22 mouse cellular contexts compared by ENCODE assay signal in genomic region chr1:189706040-189706645, GRCm38 (mm10). TPM values are rescaled to one million over a fixed set of nuclear protein-coding genes. Genes with fewer than 3 reads are reported as not detected.
DNase-seq lines count a peak whose midpoint lies in the region; ATAC-seq and TF ChIP-seq lines count a peak whose summit lies in the region.
"Had no signal": no experiment of that assay in that cellular context is flagged by ENCODE, and none has a peak within 500 bp of the region (broad histone marks: within the 10 kb centered on the region; RNA-seq: fewer than 3 reads in every experiment).

No protein-coding gene starts in this region.

- ATAC-seq in forebrain, embryonic 11.5 days (replicated peaks; ENCODE audit: low FRiP score) = no peak
- ATAC-seq in forebrain, embryonic 16.5 days = no peak
- no peak for ATAC-seq in liver, postnatal 0 days
- no peak for ATAC-seq in stomach, postnatal 0 days (ENCODE audit: low FRiP score, low TSS enrichment)
- ATAC-seq in megakaryocyte-erythroid progenitor cell, adult 5-6 weeks (replicated peaks; ENCODE audit: low FRiP score, low TSS enrichment, poor library complexity, severe bottlenecking) = no peak
- ATAC-seq: activated CD4-positive, CD25-positive, alpha-beta regulatory T cell, adult 4 months; forebrain, embryonic 15.5 days; liver, embryonic 12.5 days had no signal

- no peak overlapping the region for H3K4me2 ChIP-seq in forebrain, embryonic 11.5 days (ENCODE audit: low read depth, low read length, severe bottlenecking)
- no peak overlapping the region for H3K4me2 ChIP-seq in forebrain, embryonic 16.5 days (ENCODE audit: low read length)
- H3K4me2 ChIP-seq in liver, postnatal 0 days (ENCODE audit: low read depth, low read length) = no peak overlapping the region
- no peak overlapping the region for H3K4me2 ChIP-seq in stomach, postnatal 0 days (replicated peaks; ENCODE audit: low read depth)
- H3K4me2 ChIP-seq: forebrain, embryonic 15.5 days; heart, embryonic 13.5 days; hindbrain, embryonic 14.5 days; liver, embryonic 12.5 days; lung, embryonic 14.5 days; neural tube, embryonic 15.5 days had no signal

- H3K36me3 ChIP-seq in forebrain, embryonic 11.5 days (ENCODE audit: control insufficient read depth, insufficient read depth, low read length) = no peaks in the 10 kb centered on the region
- H3K36me3 ChIP-seq in forebrain, embryonic 16.5 days (ENCODE audit: control insufficient read depth, insufficient read depth) = no peaks in the 10 kb centered on the region
- no peaks in the 10 kb centered on the region for H3K36me3 ChIP-seq in liver, adult 2 months (ENCODE audit: control insufficient read depth, insufficient read depth, low read length)
- H3K36me3 ChIP-seq in liver, postnatal 0 days (replicated peaks; ENCODE audit: insufficient read depth, low read length) = no peaks in the 10 kb centered on the region
- no peaks in the 10 kb centered on the region for H3K36me3 ChIP-seq in stomach, postnatal 0 days (ENCODE audit: control insufficient read depth, insufficient read depth, low read length)
- H3K36me3 ChIP-seq: forebrain, embryonic 15.5 days; G1E; heart, embryonic 13.5 days; liver, embryonic 12.5 days; neural tube, embryonic 15.5 days had no signal

- TF ChIP-seq CTCF in liver, adult 2 months (IDR thresholded peaks at IDR 0.05; ENCODE audit: low read depth, low read length) = no peak
- TF ChIP-seq CTCF in liver, postnatal 0 days (IDR thresholded peaks at IDR 0.05; ENCODE audit: low read depth) = no peak
- TF ChIP-seq CTCF in stomach, postnatal 0 days (IDR thresholded peaks at IDR 0.05; ENCODE audit: low read depth) = no peak

- H3K27ac ChIP-seq in forebrain, embryonic 11.5 days (ENCODE audit: low read depth, low read length) = no peak overlapping the region
- H3K27ac ChIP-seq in forebrain, embryonic 16.5 days (ENCODE audit: low read length) = no peak overlapping the region
- no peak overlapping the region for H3K27ac ChIP-seq in liver, adult 2 months (replicated peaks; ENCODE audit: insufficient read depth, low read depth, low read length)
- no peak overlapping the region for H3K27ac ChIP-seq in liver, postnatal 0 days (ENCODE audit: low read depth)
- H3K27ac ChIP-seq in stomach, postnatal 0 days (replicated peaks) = peak overlapping the region; percentile 61
- H3K27ac ChIP-seq: forebrain, embryonic 15.5 days; heart, embryonic 13.5 days; hindbrain, embryonic 14.5 days; liver, embryonic 12.5 days; neural tube, embryonic 15.5 days had no signal

- no peak for TF ChIP-seq POLR2A in liver, adult 2 months (IDR thresholded peaks at IDR 0.05; ENCODE audit: extremely low read depth, insufficient read depth, low read length)

- H3K4me1 ChIP-seq in forebrain, embryonic 11.5 days (replicated peaks; ENCODE audit: control insufficient read depth, insufficient read depth, low read length) = no peaks in the 10 kb centered on the region
- H3K4me1 ChIP-seq in forebrain, embryonic 16.5 days (replicated peaks; ENCODE audit: control insufficient read depth, insufficient read depth, low read length) = no peaks in the 10 kb centered on the region
- no peaks in the 10 kb centered on the region for H3K4me1 ChIP-seq in liver, adult 2 months (ENCODE audit: control insufficient read depth, insufficient read depth, low read length)
- 0 out of 2 replicates have a peak, but pooled peaks cover 4% of the 10 kb centered on the region for H3K4me1 ChIP-seq in liver, postnatal 0 days (ENCODE audit: insufficient read depth)
- no peaks in the 10 kb centered on the region for H3K4me1 ChIP-seq in stomach, postnatal 0 days (replicated peaks; ENCODE audit: control insufficient read depth, insufficient read depth)
- H3K4me1 ChIP-seq: forebrain, embryonic 15.5 days; liver, embryonic 12.5 days; neural tube, embryonic 15.5 days had no signal

- DNase-seq in forebrain, embryonic 11.5 days (ENCODE audit: low spot score) = peak; percentile 31
- peak; percentile 4 for DNase-seq in liver, adult 2 months (ENCODE audit: extremely low read depth, low read depth, low spot score)
- DNase-seq in liver, postnatal 0 days = no peak
- peak; percentile 92 for DNase-seq in gonadal fat pad, adult 2 months (ENCODE audit: low read depth)
- no peak for DNase-seq in stomach, postnatal 0 days (ENCODE audit: low spot score)
- DNase-seq: adrenal gland, postnatal 36 days; cerebellum, adult 11-12 months; cerebellum, postnatal 14 days; kidney, postnatal 14 days; lung, embryonic 14.5 days; midbrain, embryonic 14.5 days; right cerebral cortex, postnatal 14 days had no signal

- no peaks in the 10 kb centered on the region for H3K9me3 ChIP-seq in forebrain, embryonic 11.5 days (ENCODE audit: control insufficient read depth, low read length)
- H3K9me3 ChIP-seq in forebrain, embryonic 16.5 days (ENCODE audit: control insufficient read depth, low read length) = no peaks in the 10 kb centered on the region
- no peaks in the 10 kb centered on the region for H3K9me3 ChIP-seq in liver, postnatal 0 days (ENCODE audit: low read length)
- H3K9me3 ChIP-seq in stomach, postnatal 0 days (ENCODE audit: control insufficient read depth, low read length) = no peaks in the 10 kb centered on the region
- H3K9me3 ChIP-seq: forebrain, embryonic 15.5 days; heart, embryonic 13.5 days; liver, embryonic 12.5 days; neural tube, embryonic 15.5 days had no signal

- no peak for TF ChIP-seq EP300 in liver, postnatal 0 days (IDR thresholded peaks at IDR 0.05; ENCODE audit: low read depth)
- no peak for TF ChIP-seq EP300 in stomach, postnatal 0 days (optimal IDR thresholded peaks at IDR 0.05)

- no peaks in the 10 kb centered on the region for H3K79me2 ChIP-seq in liver, adult 2 months (ENCODE audit: control insufficient read depth, insufficient read depth, low read length)

- WGBS in forebrain, embryonic 11.5 days = 83% methylated on average over 12 of the region's 12 CpGs
- 81% methylated on average over 12 of the region's 12 CpGs for WGBS in forebrain, embryonic 16.5 days
- 63% methylated on average over 12 of the region's 12 CpGs for WGBS in liver, adult 2 months
- 62% methylated on average over 12 of the region's 12 CpGs for WGBS in liver, postnatal 0 days (ENCODE audit: insufficient replicate concordance)
- WGBS in stomach, postnatal 0 days = 59% methylated on average over 12 of the region's 12 CpGs

- H3K4me3 ChIP-seq in forebrain, embryonic 11.5 days (ENCODE audit: low read depth, low read length) = no peak overlapping the region
- no peak overlapping the region for H3K4me3 ChIP-seq in forebrain, embryonic 16.5 days (replicated peaks; ENCODE audit: low read length)
- no peak overlapping the region for H3K4me3 ChIP-seq in liver, adult 2 months (ENCODE audit: insufficient read depth, low read depth, low read length)
- no peak overlapping the region for H3K4me3 ChIP-seq in liver, postnatal 0 days (ENCODE audit: low read depth, low read length)
- H3K4me3 ChIP-seq in stomach, postnatal 0 days (ENCODE audit: low read depth, low read length) = no peak overlapping the region
- H3K4me3 ChIP-seq: erythroblast, embryonic 14.5 days; forebrain, embryonic 15.5 days; heart, embryonic 13.5 days; liver, embryonic 12.5 days; neural tube, embryonic 15.5 days had no signal

- H3K9ac ChIP-seq in forebrain, embryonic 11.5 days (ENCODE audit: low read length) = no peak overlapping the region
- no peak overlapping the region for H3K9ac ChIP-seq in forebrain, embryonic 16.5 days (replicated peaks; ENCODE audit: low read depth, low read length)
- no peak overlapping the region for H3K9ac ChIP-seq in liver, adult 2 months (ENCODE audit: low read depth, low read length)
- no peak overlapping the region for H3K9ac ChIP-seq in liver, postnatal 0 days (replicated peaks)
- H3K9ac ChIP-seq in stomach, postnatal 0 days (ENCODE audit: low read length) = no peak overlapping the region
- H3K9ac ChIP-seq: forebrain, embryonic 15.5 days; heart, embryonic 13.5 days; hindbrain, embryonic 14.5 days; liver, embryonic 12.5 days; lung, embryonic 14.5 days; neural tube, embryonic 15.5 days had no signal

- no peaks in the 10 kb centered on the region for H3K27me3 ChIP-seq in forebrain, embryonic 11.5 days (ENCODE audit: control insufficient read depth, insufficient read depth, low read length)
- no peaks in the 10 kb centered on the region; the same call in 1 of the 2 replicates for H3K27me3 ChIP-seq in forebrain, embryonic 16.5 days (replicated peaks; ENCODE audit: control insufficient read depth, insufficient read depth, low read length)
- no peaks in the 10 kb centered on the region for H3K27me3 ChIP-seq in liver, adult 2 months (ENCODE audit: control insufficient read depth, insufficient read depth, low read length)
- 0 out of 2 replicates have a peak, but pooled peaks cover 2% of the 10 kb centered on the region for H3K27me3 ChIP-seq in liver, postnatal 0 days (ENCODE audit: insufficient read depth, low read length)
- H3K27me3 ChIP-seq in stomach, postnatal 0 days (ENCODE audit: control insufficient read depth, insufficient read depth, low read length) = no peaks in the 10 kb centered on the region
- H3K27me3 ChIP-seq: liver, embryonic 12.5 days; neural tube, embryonic 15.5 days had no signal

RNA-seq across cellular contexts. Expression of gene Cenpf, which starts 18.3 kb away (rescaled TPM):
- polyA plus RNA-seq in forebrain, embryonic 11.5 days (2014; fragmentation: Nextera tagmentation; extraction: Ambion mirVana) = 127 and 150 TPM in 2 replicates
- polyA plus RNA-seq in forebrain, embryonic 16.5 days (2015; fragmentation: Nextera tagmentation; extraction: Ambion mirVana) = 37.9 and 47.8 TPM in 2 replicates
- total RNA-seq in liver, adult 2 months (2014; rRNA removed) = 0.18 and 2.2 TPM in 2 replicates
- 0.01 and 0.15 TPM in 2 replicates for polyA plus RNA-seq in liver, adult 2 months (2012; rRNA removed)
- polyA plus RNA-seq in liver, postnatal 0 days (2015; fragmentation: Nextera tagmentation; extraction: Ambion mirVana) = 30.7 and 35.0 TPM in 2 replicates
- 0.27 and 0.32 TPM in 2 replicates for polyA plus RNA-seq in gonadal fat pad, adult 2 months (2012; rRNA removed)
- polyA plus RNA-seq in stomach, postnatal 0 days (2015; fragmentation: Nextera tagmentation; extraction: Ambion mirVana) = 16.5 and 21.7 TPM in 2 replicates
- total RNA-seq in megakaryocyte-erythroid progenitor cell, adult 5-6 weeks (2014; fragmentation: Nextera tagmentation) = 29.4 and 51.5 TPM in 2 replicates
- total RNA-seq in megakaryocyte-erythroid progenitor cell, adult 5-6 weeks (2017) = 31.2 and 36.0 TPM in 2 replicates

RNA-seq across cellular contexts. Expression of gene Ptpn14, which starts 21.9 kb away (rescaled TPM):
- 4.5 and 5.1 TPM in 2 replicates for polyA plus RNA-seq in forebrain, embryonic 11.5 days (2014; fragmentation: Nextera tagmentation; extraction: Ambion mirVana)
- 0.85 and 1.1 TPM in 2 replicates for polyA plus RNA-seq in forebrain, embryonic 16.5 days (2015; fragmentation: Nextera tagmentation; extraction: Ambion mirVana)
- 0.74 and 1.1 TPM in 2 replicates for total RNA-seq in liver, adult 2 months (2014; rRNA removed)
- polyA plus RNA-seq in liver, adult 2 months (2012; rRNA removed) = 0.39 and 0.55 TPM in 2 replicates
- 0.27 and 0.33 TPM in 2 replicates for polyA plus RNA-seq in liver, postnatal 0 days (2015; fragmentation: Nextera tagmentation; extraction: Ambion mirVana)
- polyA plus RNA-seq in gonadal fat pad, adult 2 months (2012; rRNA removed) = 10.4 and 11.5 TPM in 2 replicates
- 4.5 and 5.3 TPM in 2 replicates for polyA plus RNA-seq in stomach, postnatal 0 days (2015; fragmentation: Nextera tagmentation; extraction: Ambion mirVana)
- total RNA-seq in megakaryocyte-erythroid progenitor cell, adult 5-6 weeks (2014; fragmentation: Nextera tagmentation) = 9.0 and 16.3 TPM in 2 replicates
- 5.3 and 7.2 TPM in 2 replicates for total RNA-seq in megakaryocyte-erythroid progenitor cell, adult 5-6 weeks (2017)
- polyA plus RNA-seq: erythroblast, embryonic 14.5 days; G1E had no signal

Comparison
In these comparisons a context has a peak if more than half of its experiments do, and no peak if none do; other contexts are left out.
1. DNase-seq: peak in forebrain, embryonic 11.5 days (single experiment), liver, adult 2 months (single experiment) and gonadal fat pad, adult 2 months (single experiment); none in liver, postnatal 0 days (single experiment) and stomach, postnatal 0 days (single experiment).
2. RNA of gene Cenpf, which starts 18.3 kb away (polyA plus RNA-seq): 127 to 150 TPM in forebrain, embryonic 11.5 days, 37.9 to 47.8 TPM in forebrain, embryonic 16.5 days, 30.7 to 35.0 TPM in liver, postnatal 0 days and 16.5 to 21.7 TPM in stomach, postnatal 0 days; 0.27 to 0.32 TPM in gonadal fat pad, adult 2 months and 0.01 to 0.15 TPM in liver, adult 2 months; every median in the first group is over 10 times any median in the second.